Mouse (Mus musculus): ENCODE measurements around the gene Slc6a8. TPM values are rescaled to one million over a fixed set of nuclear protein-coding genes. Genes with fewer than 3 reads are reported as not detected.
A peak's percentile ranks its signal among the peaks of the same experiment; 100 is the strongest.

Gene Slc6a8
- polyA plus RNA-seq, 1 experiment from 2014 or later: 9.2 TPM

DNA sequence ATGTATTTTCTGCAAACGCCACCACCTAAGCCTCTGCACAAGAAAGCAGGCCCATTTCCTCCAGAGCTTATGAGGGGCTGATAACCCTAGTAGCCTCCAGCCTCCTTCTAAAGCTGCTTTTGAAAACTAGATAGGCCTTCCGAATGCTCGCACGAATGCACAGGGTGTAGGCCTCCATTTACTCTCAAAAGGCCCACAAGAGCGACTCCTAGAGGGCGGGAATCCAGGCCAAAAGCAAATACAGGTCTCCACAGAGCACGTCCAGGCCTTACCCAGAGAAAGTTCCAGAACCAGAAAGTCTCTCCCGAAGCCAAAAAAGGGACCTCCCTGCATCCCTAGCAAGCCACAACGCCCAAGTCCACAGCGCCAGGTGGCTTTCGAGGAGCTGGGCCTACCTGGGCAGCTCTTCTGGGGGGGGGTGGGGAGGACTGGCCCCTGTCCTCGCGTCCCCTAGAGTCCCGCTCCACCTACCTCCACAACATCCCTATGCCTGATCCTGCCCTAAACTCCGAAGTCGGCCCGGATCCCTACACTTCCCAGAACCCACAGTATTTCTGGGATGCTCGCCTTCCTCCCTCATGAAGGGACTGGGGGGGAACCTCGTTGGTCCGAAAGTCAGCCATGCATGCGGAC is 42.6 kb downstream of the Slc6a8 start:
- H3K4me1 ChIP-seq (ENCODE audit: control insufficient read depth, insufficient read depth, low read length): peaks cover 29% of the 10 kb centered on the region
- H3K9ac ChIP-seq (ENCODE audit: low read length): peak overlapping the region; percentile 66
- peak overlapping the region; percentile 81 for H3K27ac ChIP-seq (ENCODE audit: low read length)
- no peaks in the 10 kb centered on the region for H3K27me3 ChIP-seq (ENCODE audit: control insufficient read depth, insufficient read depth, low read length)
- ATAC-seq (replicated peaks; ENCODE audit: extremely low read depth, insufficient read depth, low FRiP score): peak; percentile 15
- 13% methylated on average over 21 of the region's 21 CpGs for WGBS
- H3K4me3 ChIP-seq (ENCODE audit: low read length): peak overlapping the region; percentile 65
- H3K36me3 ChIP-seq (ENCODE audit: control insufficient read depth, insufficient read depth): peaks cover 8% of the 10 kb centered on the region
- H3K4me2 ChIP-seq (ENCODE audit: low read depth, low read length): peak overlapping the region; percentile 67
- no peaks in the 10 kb centered on the region for H3K9me3 ChIP-seq (replicated peaks; ENCODE audit: control insufficient read depth, low read length)

DNA sequence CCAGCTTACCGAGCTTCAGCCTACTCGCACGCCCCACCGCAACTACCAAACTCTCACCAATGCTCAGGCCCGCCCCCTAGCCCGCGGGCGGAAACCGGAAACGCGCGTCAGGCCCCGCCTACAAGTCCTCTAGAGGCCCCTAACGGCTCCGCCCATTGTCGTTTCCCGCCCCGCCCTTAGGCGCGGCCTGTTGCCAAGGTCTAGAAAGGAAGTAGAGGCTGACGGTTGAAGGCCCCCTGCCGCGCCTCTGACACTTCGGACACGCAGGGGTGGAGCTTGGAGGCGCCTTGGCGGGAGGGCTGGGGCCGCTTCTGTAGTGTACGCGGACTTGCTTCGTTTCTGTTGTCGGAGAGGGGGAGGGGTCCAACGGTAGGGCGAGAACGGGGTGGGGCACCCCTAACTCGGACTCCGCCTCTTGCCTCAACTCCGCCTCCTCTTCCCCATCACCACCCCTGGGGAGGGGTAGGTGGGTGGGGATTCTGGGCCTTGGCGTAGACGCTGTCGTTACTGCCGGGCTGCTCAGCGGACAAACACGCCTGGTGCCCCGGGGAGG is 43.2 kb downstream of the Slc6a8 start, which contains the start of the genes Bcap31 and Abcd1:
TSS of gene Bcap31 (minus strand) at position 67 of the 553 bp plus-strand sequence.
TSS of gene Abcd1 (plus strand) at position 489 of the 553 bp plus-strand sequence.
- peak within 1 kb of the TSS; percentile 77 for H3K9ac ChIP-seq (ENCODE audit: low read length)
- H3K36me3 ChIP-seq (ENCODE audit: control insufficient read depth, insufficient read depth): peaks cover 7% of the 10 kb centered on the region; the same call in 1 of the 2 replicates
- H3K27me3 ChIP-seq (ENCODE audit: control insufficient read depth, insufficient read depth, low read length): no peaks in the 10 kb centered on the region
- H3K4me1 ChIP-seq (ENCODE audit: control insufficient read depth, insufficient read depth, low read length): peaks cover 29% of the 10 kb centered on the region
- 6% methylated on average over 42 of the region's 45 CpGs for WGBS
- H3K4me2 ChIP-seq (ENCODE audit: low read depth, low read length): peak within 1 kb of the TSS; percentile 76
- peak within 1 kb of the TSS; percentile 65 for H3K4me3 ChIP-seq (ENCODE audit: low read length)
- ATAC-seq (replicated peaks; ENCODE audit: extremely low read depth, insufficient read depth, low FRiP score): peak; percentile 91
- no peaks in the 10 kb centered on the region for H3K9me3 ChIP-seq (replicated peaks; ENCODE audit: control insufficient read depth, low read length)
- H3K27ac ChIP-seq (ENCODE audit: low read length): peak within 1 kb of the TSS; percentile 87

DNA sequence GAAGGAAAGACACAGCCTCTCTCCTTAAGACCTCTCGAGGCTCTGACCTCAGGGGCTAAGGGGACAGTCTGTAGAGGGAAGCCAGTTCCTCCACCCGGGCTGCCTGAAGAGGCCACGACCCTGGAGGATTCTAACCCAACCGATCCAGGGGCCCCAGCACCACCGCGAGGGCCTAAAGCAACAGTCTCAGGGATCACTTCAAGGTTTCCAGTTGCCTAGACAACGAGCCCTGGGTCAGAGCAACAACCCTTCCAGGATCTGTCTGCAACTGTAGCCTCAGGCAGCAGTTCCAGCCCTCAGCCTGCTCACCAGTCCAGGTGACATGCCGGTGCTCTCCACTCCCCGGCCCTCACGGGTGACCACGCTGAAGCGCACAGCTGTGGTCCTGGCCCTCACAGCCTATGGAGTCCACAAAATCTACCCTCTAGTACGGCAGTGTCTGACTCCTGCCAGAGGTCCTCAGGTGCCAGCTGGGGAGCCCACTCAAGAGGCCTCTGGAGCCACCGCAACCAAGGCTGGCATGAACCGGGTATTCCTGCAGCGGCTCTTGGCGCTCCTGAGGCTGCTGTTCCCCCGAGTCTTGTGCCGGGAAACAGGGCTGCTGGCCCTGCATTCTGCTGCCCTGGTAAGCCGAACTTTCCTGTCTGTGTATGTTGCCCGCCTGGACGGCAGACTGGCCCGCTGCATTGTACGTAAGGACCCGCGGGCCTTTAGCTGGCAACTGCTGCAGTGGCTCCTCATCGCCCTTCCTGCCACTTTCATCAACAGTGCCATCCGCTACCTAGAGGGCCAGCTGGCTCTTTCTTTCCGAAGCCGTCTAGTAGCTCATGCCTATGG is 44.0 kb downstream of the Slc6a8 start:
- Histone ChIP-seq H3K36me3 (ENCODE audit: control insufficient read depth, insufficient read depth) (peaks cover 10% of the 10 kb centered on the region; the same call in 1 of the 2 replicates), H3K9ac (ENCODE audit: low read length) (peak overlapping the region; percentile 77), H3K27me3 (ENCODE audit: control insufficient read depth, insufficient read depth, low read length) (no peaks in the 10 kb centered on the region), H3K27ac (ENCODE audit: low read length) (peak overlapping the region; percentile 87), H3K4me3 (ENCODE audit: low read length) (peak overlapping the region; percentile 65), H3K9me3 (replicated peaks; ENCODE audit: control insufficient read depth, low read length) (no peaks in the 10 kb centered on the region), H3K4me1 (ENCODE audit: control insufficient read depth, insufficient read depth, low read length) (peaks cover 29% of the 10 kb centered on the region), H3K4me2 (ENCODE audit: low read depth, low read length) (peak overlapping the region; percentile 76)
- 29% methylated on average over 30 of the region's 30 CpGs for WGBS
- ATAC-seq (replicated peaks; ENCODE audit: extremely low read depth, insufficient read depth, low FRiP score): peak; percentile 11; the same call in 1 of the 2 replicates

GRCm38 (mm10) chrX:73717667-73718066 is 44.7 kb downstream of the Slc6a8 start:
- Histone ChIP-seq H3K4me2 (ENCODE audit: low read depth, low read length) (peak overlapping the region; percentile 76), H3K9ac (ENCODE audit: low read length) (peak overlapping the region; percentile 77; the same call in 1 of the 2 replicates), H3K9me3 (replicated peaks; ENCODE audit: control insufficient read depth, low read length) (no peaks in the 10 kb centered on the region), H3K27me3 (ENCODE audit: control insufficient read depth, insufficient read depth, low read length) (no peaks in the 10 kb centered on the region), H3K4me3 (ENCODE audit: low read length) (peak overlapping the region; percentile 65), H3K36me3 (ENCODE audit: control insufficient read depth, insufficient read depth) (peaks cover 6% of the 10 kb centered on the region; the same call in 1 of the 2 replicates), H3K27ac (ENCODE audit: low read length) (peak overlapping the region; percentile 37; the same call in 1 of the 2 replicates), H3K4me1 (ENCODE audit: control insufficient read depth, insufficient read depth, low read length) (peaks cover 29% of the 10 kb centered on the region)
- WGBS: 58% methylated on average over 11 of the region's 11 CpGs
- no peak for ATAC-seq (replicated peaks; ENCODE audit: extremely low read depth, insufficient read depth, low FRiP score)

DNA sequence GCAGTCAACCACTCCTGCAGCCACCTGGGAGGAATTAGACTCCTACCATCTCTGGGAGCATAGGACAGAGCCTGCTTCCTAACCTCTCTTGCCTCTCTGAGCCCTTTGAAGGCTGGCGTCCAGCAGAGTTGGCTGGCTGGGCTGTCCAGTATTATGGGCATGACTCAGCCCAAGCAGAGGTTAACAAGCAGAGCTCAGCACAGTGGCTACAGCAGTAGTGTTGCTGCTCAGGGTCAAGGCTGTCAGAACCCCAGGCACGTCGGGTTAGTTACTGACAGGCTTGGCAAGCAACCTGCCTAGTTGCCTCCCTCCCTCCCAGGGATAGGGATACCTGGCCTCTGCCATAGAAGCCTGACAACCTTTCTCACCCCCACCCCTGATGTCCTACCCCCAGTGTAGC is 45.3 kb downstream of the Slc6a8 start:
- Histone ChIP-seq H3K4me2 (ENCODE audit: low read depth, low read length) (peak overlapping the region; percentile 76), H3K9ac (ENCODE audit: low read length) (peak overlapping the region; percentile 18), H3K4me3 (ENCODE audit: low read length) (peak overlapping the region; percentile 65), H3K36me3 (ENCODE audit: control insufficient read depth, insufficient read depth) (peaks cover 6% of the 10 kb centered on the region; the same call in 1 of the 2 replicates), H3K4me1 (ENCODE audit: control insufficient read depth, insufficient read depth, low read length) (peaks cover 29% of the 10 kb centered on the region), H3K27ac (ENCODE audit: low read length) (peak overlapping the region; percentile 70), H3K9me3 (replicated peaks; ENCODE audit: control insufficient read depth, low read length) (no peaks in the 10 kb centered on the region), H3K27me3 (ENCODE audit: control insufficient read depth, insufficient read depth, low read length) (no peaks in the 10 kb centered on the region)
- WGBS: 48% methylated on average over 3 of the region's 3 CpGs
- ATAC-seq (replicated peaks; ENCODE audit: extremely low read depth, insufficient read depth, low FRiP score): no peak

- Histone ChIP-seq H3K9ac (ENCODE audit: low read length) (peak overlapping the region; percentile 18), H3K4me1 (ENCODE audit: control insufficient read depth, insufficient read depth, low read length) (peaks cover 29% of the 10 kb centered on the region), H3K9me3 (replicated peaks; ENCODE audit: control insufficient read depth, low read length) (no peaks in the 10 kb centered on the region), H3K36me3 (ENCODE audit: control insufficient read depth, insufficient read depth) (peaks cover 6% of the 10 kb centered on the region; the same call in 1 of the 2 replicates), H3K27ac (ENCODE audit: low read length) (peak overlapping the region; percentile 70), H3K4me2 (ENCODE audit: low read depth, low read length) (peak overlapping the region; percentile 76), H3K27me3 (ENCODE audit: control insufficient read depth, insufficient read depth, low read length) (no peaks in the 10 kb centered on the region), H3K4me3 (ENCODE audit: low read length) (peak overlapping the region; percentile 65)
- ATAC-seq (replicated peaks; ENCODE audit: extremely low read depth, insufficient read depth, low FRiP score): no peak
- 19% methylated on average over 5 of the region's 5 CpGs for WGBS
Measured at GRCm38 (mm10) chrX:73718686-73719362, 45.9 kb downstream of the Slc6a8 start.

DNA sequence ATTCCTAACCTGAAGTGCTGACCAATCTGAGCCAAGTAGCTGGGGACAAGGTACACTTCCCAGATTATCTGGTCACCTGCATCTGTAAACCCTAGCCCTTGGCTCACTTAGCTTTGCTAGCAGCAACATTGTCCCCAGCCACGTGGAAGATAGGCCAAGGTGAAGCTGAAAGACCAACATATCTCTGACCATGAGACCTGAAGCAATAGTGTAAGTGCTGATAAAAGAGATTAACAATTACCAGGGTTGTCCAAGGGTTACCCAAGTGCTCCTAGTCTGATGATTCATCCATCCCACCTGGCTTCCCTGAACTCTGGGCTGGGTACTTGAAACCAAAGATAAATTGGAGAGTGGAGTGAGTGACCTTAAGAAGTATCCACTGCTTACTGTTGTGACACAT is 58.0 kb downstream of the Slc6a8 start:
- WGBS: 48% methylated on average over 1 of the region's 1 CpGs
- Histone ChIP-seq H3K4me1 (ENCODE audit: control insufficient read depth, insufficient read depth, low read length) (no peaks in the 10 kb centered on the region), H3K9ac (ENCODE audit: low read length) (no peak overlapping the region), H3K27me3 (ENCODE audit: control insufficient read depth, insufficient read depth, low read length) (no peaks in the 10 kb centered on the region), H3K9me3 (replicated peaks; ENCODE audit: control insufficient read depth, low read length) (no peaks in the 10 kb centered on the region), H3K4me3 (ENCODE audit: low read length) (no peak overlapping the region), H3K36me3 (ENCODE audit: control insufficient read depth, insufficient read depth) (peaks cover 4% of the 10 kb centered on the region; the same call in 1 of the 2 replicates), H3K4me2 (ENCODE audit: low read depth, low read length) (no peak overlapping the region), H3K27ac (ENCODE audit: low read length) (no peak overlapping the region)
- ATAC-seq (replicated peaks; ENCODE audit: extremely low read depth, insufficient read depth, low FRiP score): no peak

Data from heart, embryonic 16.5 days (tissue).